Mouse (Mus musculus): ENCODE data around the gene Mgme1.

Gene Mgme1

DNA sequence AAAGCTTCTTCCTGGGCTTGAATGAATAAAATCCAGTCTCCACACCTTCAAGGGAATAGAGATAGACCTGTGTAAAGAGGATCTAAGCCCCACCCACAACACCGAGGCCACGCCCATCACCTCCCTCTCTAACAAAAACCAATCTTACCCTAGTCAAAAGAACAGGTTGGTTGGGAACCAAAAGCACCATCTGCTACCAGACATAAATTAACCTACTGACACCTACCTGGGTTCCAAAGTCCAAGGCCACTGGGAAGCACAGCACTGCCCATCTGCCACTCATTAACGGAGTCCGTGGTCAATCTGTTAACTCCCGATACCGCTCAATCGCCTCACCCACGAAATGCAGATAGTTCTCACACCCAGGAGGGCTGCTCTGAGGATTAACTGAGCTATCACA lies 38.1 kb downstream of the Mgme1 start:
- peak; percentile 69 to 77 for DNase-seq

GRCm38 (mm10) chr2:144310273-144310672 lies 39.8 kb downstream of the Mgme1 start:
- no peak for DNase-seq

DNA sequence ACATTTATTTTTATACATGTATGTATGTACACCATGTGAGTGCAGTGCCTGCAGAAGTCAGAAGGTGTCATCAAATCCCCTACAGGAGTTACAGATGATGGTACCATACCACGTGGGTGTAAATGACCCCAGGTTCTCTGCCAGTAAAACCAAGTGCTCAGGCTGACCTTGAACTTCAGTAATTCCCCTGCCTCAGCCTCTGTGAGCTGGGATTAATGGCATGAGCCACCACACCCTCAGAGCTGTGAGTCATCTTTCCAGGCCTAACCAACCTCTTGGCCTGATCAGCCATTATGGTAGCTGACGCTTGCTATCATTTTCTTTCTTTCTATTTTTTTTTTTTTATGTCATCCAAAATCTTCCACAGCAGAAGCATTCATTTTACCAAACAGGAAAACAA lies 40.9 kb downstream of the Mgme1 start:
- DNase-seq = no peak

DNA sequence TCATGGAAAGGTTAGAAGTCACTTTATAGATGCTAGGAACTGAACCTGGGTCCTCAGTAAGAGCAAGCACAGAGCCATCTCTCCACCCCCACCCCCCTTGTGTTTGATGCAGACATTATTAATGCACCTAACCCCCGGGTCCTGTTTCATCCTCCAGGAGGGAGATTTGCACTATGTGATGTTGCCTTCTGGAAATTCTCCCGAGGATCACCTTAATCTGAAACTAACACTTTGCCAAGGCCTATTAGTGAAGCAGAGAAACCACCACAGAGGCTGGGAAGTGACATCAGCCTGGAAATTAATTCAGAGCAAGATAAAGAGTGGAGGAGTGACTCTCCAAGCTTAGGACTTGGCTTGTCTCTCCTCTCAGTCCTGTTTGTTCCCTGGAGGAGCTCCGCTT lies 53.8 kb downstream of the Mgme1 start:
- no peak for DNase-seq

- no peak for DNase-seq
Measured at GRCm38 (mm10) chr2:144329451-144329850, 59.0 kb downstream of the Mgme1 start.

GRCm38 (mm10) chr2:144329937-144330336 lies 59.5 kb downstream of the Mgme1 start:
- no peak for DNase-seq

DNA sequence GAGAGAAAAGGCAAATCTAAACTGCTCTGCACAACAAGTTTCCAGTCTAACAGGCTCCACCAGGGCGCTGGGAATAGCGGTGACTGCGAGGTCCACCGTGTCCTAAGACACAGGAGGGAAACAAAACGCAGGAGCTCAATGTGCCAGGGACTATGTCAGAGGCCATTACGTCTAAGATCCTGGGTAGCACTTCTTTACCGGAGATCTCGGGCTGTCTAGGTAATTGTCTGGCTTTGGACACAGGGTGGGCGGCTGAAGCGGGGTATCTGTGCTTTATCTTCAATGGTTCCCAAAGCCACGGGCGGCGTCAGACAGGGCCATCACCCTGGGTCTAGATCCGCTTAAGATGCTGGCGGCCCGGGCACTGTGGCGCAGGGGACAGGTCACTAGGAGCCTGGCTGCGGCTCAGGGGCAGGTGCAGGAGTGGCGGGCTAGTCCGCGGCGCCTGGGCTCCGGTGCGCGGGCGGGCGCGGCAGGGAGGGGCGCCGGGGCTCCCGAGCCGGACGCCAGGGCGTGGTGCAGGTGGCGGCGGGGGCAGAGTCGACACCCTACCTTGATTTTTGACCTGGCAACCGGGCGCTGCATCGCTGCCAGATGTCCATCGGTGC lies 60.0 kb downstream of the Mgme1 start:
- DNase-seq = peak in 1 of 2 experiments; percentile 9

Data from cerebellum, postnatal 10 days (tissue).